Mouse (Mus musculus): ENCODE results near the gene Meis2. TPM values are rescaled to one million over a fixed set of nuclear protein-coding genes. Genes with fewer than 3 reads are reported as not detected.

The Meis2 gene
- polyA plus RNA-seq, 1 experiment from 2014 or later, result 41.5 TPM

DNA sequence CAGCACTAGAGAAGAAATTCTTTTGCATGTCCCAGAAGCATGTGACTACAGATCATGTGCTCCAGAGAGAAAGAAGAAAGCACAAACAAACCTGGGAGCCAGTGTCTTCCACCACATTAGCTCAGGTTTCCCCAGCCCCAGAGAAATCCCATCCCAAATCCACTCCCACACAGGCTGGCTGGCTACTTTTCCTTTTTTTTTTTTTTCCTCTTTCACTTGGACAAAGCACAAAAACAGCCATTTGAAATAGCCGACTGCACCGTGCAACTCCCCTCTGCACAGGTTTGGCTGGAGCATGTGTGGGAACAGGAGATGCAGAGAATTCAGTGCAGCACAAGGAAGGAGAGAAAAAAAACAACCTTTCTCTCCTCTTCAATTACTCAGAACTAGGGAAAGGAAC, 170.4 kb downstream of the Meis2 start:
- Histone ChIP-seq H3K9ac (no peak overlapping the region), H3K36me3 (no peaks in the 10 kb centered on the region), H3K4me3 (replicated peaks) (no peak overlapping the region), H3K4me2 (replicated peaks) (no peak overlapping the region), H3K9me3 (no peaks in the 10 kb centered on the region), H3K27ac (no peak overlapping the region), H3K4me1 (replicated peaks) (0 out of 2 replicates have a peak, but pooled peaks cover 5% of the 10 kb centered on the region), H3K27me3 (replicated peaks) (no peaks in the 10 kb centered on the region)
- WGBS, result 53% methylated on average over 2 of the region's 2 CpGs
- ATAC-seq, result no peak

DNA sequence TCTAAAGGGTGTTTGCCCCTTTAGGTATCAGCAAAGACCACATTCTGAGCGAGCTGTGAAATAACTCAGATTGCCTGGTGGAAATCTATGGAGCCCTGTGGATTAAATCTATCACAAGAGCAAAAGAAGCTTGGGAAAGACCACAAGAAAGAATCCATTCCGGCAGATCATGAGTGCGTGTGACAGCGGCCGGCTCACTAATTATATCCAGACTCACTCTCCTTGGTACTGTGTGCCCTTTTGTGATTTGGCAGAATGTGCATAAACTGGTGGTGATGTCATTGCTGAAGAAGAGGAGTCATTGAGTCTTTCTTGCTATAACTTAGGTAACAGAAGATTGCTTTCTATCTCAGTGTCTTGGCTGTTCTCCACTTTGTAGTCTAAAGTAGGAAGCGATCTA, 172.5 kb downstream of the Meis2 start:
- WGBS, result 79% methylated on average over 6 of the region's 6 CpGs
- no peak for ATAC-seq
- Histone ChIP-seq H3K4me2 (replicated peaks) (no peak overlapping the region), H3K9me3 (no peaks in the 10 kb centered on the region), H3K27ac (no peak overlapping the region), H3K9ac (no peak overlapping the region), H3K4me3 (replicated peaks) (no peak overlapping the region), H3K27me3 (replicated peaks) (no peaks in the 10 kb centered on the region), H3K36me3 (no peaks in the 10 kb centered on the region), H3K4me1 (replicated peaks) (0 out of 2 replicates have a peak, but pooled peaks cover 5% of the 10 kb centered on the region)

DNA sequence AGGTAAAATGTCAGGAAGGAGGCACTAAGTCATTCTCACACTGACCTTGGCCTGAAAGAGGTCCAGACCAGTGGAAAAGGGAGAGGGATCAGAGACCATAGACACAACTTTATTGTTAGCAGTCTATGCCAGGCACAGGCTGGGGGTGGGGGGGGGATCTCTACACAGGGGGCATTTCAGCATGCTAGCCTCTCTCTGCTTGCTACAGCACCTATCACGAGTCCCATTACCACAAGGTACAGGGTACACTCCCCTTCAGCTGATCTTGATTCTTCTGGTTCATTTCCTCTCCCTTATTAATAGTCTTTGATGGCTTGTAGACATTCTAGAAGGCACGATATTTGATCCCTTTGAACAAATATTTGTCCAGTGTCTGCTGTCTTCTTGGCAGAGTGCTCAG, 174.9 kb downstream of the Meis2 start:
- no peaks in the 10 kb centered on the region for H3K36me3 ChIP-seq
- no peak overlapping the region for H3K4me2 ChIP-seq (replicated peaks)
- ATAC-seq, result no peak
- H3K27me3 ChIP-seq (replicated peaks), result no peaks in the 10 kb centered on the region
- H3K4me1 ChIP-seq (replicated peaks), result 0 out of 2 replicates have a peak, but pooled peaks cover 2% of the 10 kb centered on the region
- H3K9me3 ChIP-seq, result no peaks in the 10 kb centered on the region
- 28% methylated on average over 2 of the region's 2 CpGs for WGBS
- H3K4me3 ChIP-seq (replicated peaks), result no peak overlapping the region
- H3K27ac ChIP-seq, result no peak overlapping the region
- no peak overlapping the region for H3K9ac ChIP-seq

- Histone ChIP-seq H3K9ac (no peak overlapping the region), H3K4me1 (replicated peaks) (0 out of 2 replicates have a peak, but pooled peaks cover 2% of the 10 kb centered on the region)
- WGBS, result 90% methylated on average over 3 of the region's 3 CpGs
Measured at GRCm38 (mm10) chr2:115890030-115890429, 175.6 kb downstream of the Meis2 start.

GRCm38 (mm10) chr2:115889212-115889611, 176.4 kb downstream of the Meis2 start:
- Histone ChIP-seq H3K4me1 (replicated peaks) (0 out of 2 replicates have a peak, but pooled peaks cover 2% of the 10 kb centered on the region), H3K9ac (no peak overlapping the region), H3K27ac (no peak overlapping the region), H3K36me3 (no peaks in the 10 kb centered on the region), H3K4me3 (replicated peaks) (no peak overlapping the region), H3K4me2 (replicated peaks) (no peak overlapping the region), H3K27me3 (replicated peaks) (no peaks in the 10 kb centered on the region), H3K9me3 (no peaks in the 10 kb centered on the region)
- WGBS, result 88% methylated on average over 4 of the region's 4 CpGs
- no peak for ATAC-seq

More at GRCm38 (mm10) chr2:115890030-115890429, 175.6 kb downstream of the Meis2 start:
- Histone ChIP-seq H3K4me2 (replicated peaks) (no peak overlapping the region), H3K4me3 (replicated peaks) (no peak overlapping the region), H3K27ac (no peak overlapping the region), H3K9me3 (no peaks in the 10 kb centered on the region), H3K36me3 (no peaks in the 10 kb centered on the region), H3K27me3 (replicated peaks) (no peaks in the 10 kb centered on the region)
- no peak for ATAC-seq

- Histone ChIP-seq H3K4me1 (replicated peaks) (0 out of 2 replicates have a peak, but pooled peaks cover 2% of the 10 kb centered on the region), H3K27me3 (replicated peaks) (no peaks in the 10 kb centered on the region), H3K4me2 (replicated peaks) (no peak overlapping the region), H3K36me3 (no peaks in the 10 kb centered on the region), H3K4me3 (replicated peaks) (no peak overlapping the region), H3K27ac (no peak overlapping the region), H3K9me3 (no peaks in the 10 kb centered on the region), H3K9ac (no peak overlapping the region)
- 48% methylated on average over 5 of the region's 5 CpGs for WGBS
- ATAC-seq, result no peak
Measured at GRCm38 (mm10) chr2:115888336-115889077, 177.1 kb downstream of the Meis2 start.

DNA sequence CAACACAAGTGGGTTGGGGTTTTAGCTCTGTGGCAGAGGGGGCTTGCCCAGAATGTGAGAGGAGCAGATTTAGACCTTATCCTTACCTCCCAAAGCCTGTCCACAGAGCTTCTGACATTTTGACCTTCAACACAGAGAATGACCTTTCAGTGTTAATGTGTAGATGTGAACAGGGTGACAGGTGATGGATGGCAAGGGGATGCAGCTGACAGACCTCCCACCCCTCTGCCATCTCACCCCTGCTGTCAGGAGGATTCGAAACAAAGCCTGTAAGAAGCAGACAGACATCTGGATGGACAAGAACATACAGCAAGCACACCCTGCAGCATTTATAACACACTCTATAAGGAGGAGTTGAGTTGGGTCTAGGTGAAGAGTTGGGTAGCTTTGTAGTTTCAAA, 178.0 kb downstream of the Meis2 start:
- H3K4me1 ChIP-seq (replicated peaks), result 0 out of 2 replicates have a peak, but pooled peaks cover 2% of the 10 kb centered on the region
- 55% methylated on average over 1 of the region's 1 CpGs for WGBS
- no peak overlapping the region for H3K4me2 ChIP-seq (replicated peaks)
- H3K9me3 ChIP-seq, result no peaks in the 10 kb centered on the region
- no peaks in the 10 kb centered on the region for H3K36me3 ChIP-seq
- no peak for ATAC-seq
- H3K27me3 ChIP-seq (replicated peaks), result no peaks in the 10 kb centered on the region
- no peak overlapping the region for H3K9ac ChIP-seq
- H3K27ac ChIP-seq, result no peak overlapping the region
- no peak overlapping the region for H3K4me3 ChIP-seq (replicated peaks)

GRCm38 (mm10) chr2:115884184-115884583, 181.5 kb downstream of the Meis2 start:
- no peak for ATAC-seq
- Histone ChIP-seq H3K4me3 (replicated peaks) (no peak overlapping the region), H3K9me3 (no peaks in the 10 kb centered on the region), H3K4me2 (replicated peaks) (no peak overlapping the region), H3K27ac (no peak overlapping the region), H3K36me3 (no peaks in the 10 kb centered on the region), H3K27me3 (replicated peaks) (no peaks in the 10 kb centered on the region), H3K9ac (no peak overlapping the region), H3K4me1 (replicated peaks) (no peaks in the 10 kb centered on the region)
- 67% methylated on average over 9 of the region's 9 CpGs for WGBS

DNA sequence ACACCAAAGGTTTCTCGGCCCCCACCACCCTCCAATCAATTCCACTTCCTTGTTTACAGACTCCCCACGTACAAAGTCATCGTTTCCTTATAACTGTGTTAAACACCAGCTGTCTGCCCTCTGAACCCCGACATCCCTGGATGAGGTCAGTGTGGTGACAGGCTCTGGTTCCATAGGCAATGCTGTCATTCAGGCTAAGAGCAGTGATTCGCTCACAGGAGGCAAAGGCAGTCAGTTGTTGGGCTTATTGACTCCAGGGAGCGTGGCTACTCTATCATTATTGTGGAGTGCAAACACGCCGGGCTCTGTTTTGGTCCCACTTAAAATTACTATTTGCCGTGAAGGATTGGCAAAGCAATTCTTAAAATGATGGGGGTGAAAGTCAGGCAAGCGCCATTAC, 182.1 kb downstream of the Meis2 start:
- Histone ChIP-seq H3K9me3 (no peaks in the 10 kb centered on the region), H3K27ac (no peak overlapping the region), H3K4me1 (replicated peaks) (no peaks in the 10 kb centered on the region), H3K4me3 (replicated peaks) (no peak overlapping the region), H3K36me3 (no peaks in the 10 kb centered on the region), H3K9ac (no peak overlapping the region), H3K4me2 (replicated peaks) (no peak overlapping the region), H3K27me3 (replicated peaks) (no peaks in the 10 kb centered on the region)
- ATAC-seq, result no peak
- 55% methylated on average over 10 of the region's 10 CpGs for WGBS

- no peak overlapping the region for H3K27ac ChIP-seq
- no peak for ATAC-seq
Measured at GRCm38 (mm10) chr2:115875802-115876531, 189.7 kb downstream of the Meis2 start.

GRCm38 (mm10) chr2:115872851-115873250, 192.8 kb downstream of the Meis2 start:
- Histone ChIP-seq H3K4me2 (replicated peaks) (no peak overlapping the region), H3K27me3 (replicated peaks) (no peaks in the 10 kb centered on the region), H3K9me3 (no peaks in the 10 kb centered on the region), H3K27ac (no peak overlapping the region), H3K9ac (no peak overlapping the region), H3K4me1 (replicated peaks) (no peaks in the 10 kb centered on the region), H3K4me3 (replicated peaks) (no peak overlapping the region), H3K36me3 (no peaks in the 10 kb centered on the region)
- 46% methylated on average over 2 of the region's 2 CpGs for WGBS
- no peak for ATAC-seq

More at GRCm38 (mm10) chr2:115875802-115876531, 189.7 kb downstream of the Meis2 start:
- no peaks in the 10 kb centered on the region for H3K4me1 ChIP-seq (replicated peaks)
- no peaks in the 10 kb centered on the region for H3K9me3 ChIP-seq
- no peak overlapping the region for H3K4me2 ChIP-seq (replicated peaks)
- no peaks in the 10 kb centered on the region for H3K36me3 ChIP-seq
- H3K27me3 ChIP-seq (replicated peaks), result no peaks in the 10 kb centered on the region
- H3K4me3 ChIP-seq (replicated peaks), result no peak overlapping the region
- 52% methylated on average over 8 of the region's 8 CpGs for WGBS
- H3K9ac ChIP-seq, result no peak overlapping the region

DNA sequence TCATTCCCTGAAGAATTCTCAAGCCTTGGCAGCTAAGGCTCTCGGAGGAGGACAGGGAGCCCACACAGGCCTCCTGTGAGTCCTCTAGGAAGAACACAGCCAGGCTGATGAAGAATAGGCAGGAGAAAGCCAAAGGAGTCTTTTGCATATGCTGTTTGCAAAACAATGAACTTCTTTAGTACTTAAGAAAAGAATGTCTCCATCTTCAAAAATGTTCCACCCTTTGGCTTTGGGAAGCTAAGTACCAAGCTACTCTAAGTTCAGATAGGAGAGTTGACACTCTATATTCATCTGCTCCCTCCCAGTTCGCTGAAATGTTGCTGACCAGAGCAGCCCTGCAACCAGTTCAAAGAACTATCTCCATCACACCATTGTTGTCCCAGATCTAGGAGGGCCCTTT, 195.7 kb downstream of the Meis2 start:
- H3K4me1 ChIP-seq (replicated peaks), result no peaks in the 10 kb centered on the region
- H3K9ac ChIP-seq, result no peak overlapping the region
- H3K4me2 ChIP-seq (replicated peaks), result no peak overlapping the region
- H3K4me3 ChIP-seq (replicated peaks), result no peak overlapping the region
- H3K9me3 ChIP-seq, result no peaks in the 10 kb centered on the region
- ATAC-seq, result no peak
- 49% methylated on average over 2 of the region's 2 CpGs for WGBS
- no peaks in the 10 kb centered on the region for H3K27me3 ChIP-seq (replicated peaks)
- no peaks in the 10 kb centered on the region for H3K36me3 ChIP-seq
- no peak overlapping the region for H3K27ac ChIP-seq

Data from intestine, embryonic 15.5 days (tissue).